Mouse (Mus musculus) E14TG2a.4 (cell line): Measurements from ENCODE around the gene Coq2.

Experiments
- H3K27me3 ChIP-seq: 2 replicates; pipeline ENCODE4 v1.6.1; 2014; ENCODE audit warnings: low read length, control low read depth; ENCODE audit not compliant: insufficient read depth
- H3K36me3 ChIP-seq: 2 replicates; pipeline ENCODE4 v1.6.1; 2014; ENCODE audit warnings: low read length, control low read depth; ENCODE audit not compliant: insufficient read depth
- H3K4me1 ChIP-seq: replicated peaks from 2 replicates; pipeline ENCODE4 v1.6.1; 2014; ENCODE audit warnings: low read depth, low read length, control low read depth
- H3K4me3 ChIP-seq: replicated peaks from 2 replicates; pipeline ENCODE4 v1.5.1; 2014; ENCODE audit warnings: mild to moderate bottlenecking, low read length
- H3K9me3 ChIP-seq: 2 replicates; pipeline ENCODE4 v1.6.1; 2014; ENCODE audit warnings: low read length, control low read depth
- CTCF ChIP-seq: conservative IDR thresholded peaks from 2 replicates; pipeline ENCODE4 v1.5.1; 2014; ENCODE audit warnings: low read length
- NANOG ChIP-seq: IDR thresholded peaks from 2 replicates; pipeline ENCODE4 v1.6.1; 2014; ENCODE audit warnings: borderline replicate concordance, low read length, mixed read lengths
- POU5F1 ChIP-seq: IDR thresholded peaks from 2 replicates; pipeline ENCODE4 v1.6.1; 2014; ENCODE audit warnings: low read length, borderline replicate concordance

Coq2 gene

GRCm38 (mm10) chr5:100636794-100637544 lies 38.0 kb downstream of the Coq2 start:
- no peaks in the 10 kb centered on the region for H3K9me3 ChIP-seq
- 0 out of 2 replicates have a peak, but pooled peaks cover 2% of the 10 kb centered on the region for H3K27me3 ChIP-seq
- TF ChIP-seq POU5F1 = no peak
- TF ChIP-seq CTCF = no peak
- no peak for TF ChIP-seq NANOG
- no peak overlapping the region for H3K4me3 ChIP-seq
- no peaks in the 10 kb centered on the region for H3K36me3 ChIP-seq
- peaks cover 5% of the 10 kb centered on the region; the same call in 1 of the 2 replicates for H3K4me1 ChIP-seq

GRCm38 (mm10) chr5:100635908-100636307 lies 39.0 kb downstream of the Coq2 start:
- TF ChIP-seq POU5F1 (no peak), CTCF (no peak), NANOG (no peak)
- no peaks in the 10 kb centered on the region for H3K9me3 ChIP-seq
- H3K4me1 ChIP-seq = peaks cover 5% of the 10 kb centered on the region; the same call in 1 of the 2 replicates
- no peaks in the 10 kb centered on the region for H3K36me3 ChIP-seq
- H3K27me3 ChIP-seq = no peaks in the 10 kb centered on the region
- H3K4me3 ChIP-seq = no peak overlapping the region

GRCm38 (mm10) chr5:100634885-100635478 lies 40.0 kb downstream of the Coq2 start:
- Histone ChIP-seq H3K9me3 (no peaks in the 10 kb centered on the region), H3K4me1 (peaks cover 5% of the 10 kb centered on the region; the same call in 1 of the 2 replicates), H3K27me3 (no peaks in the 10 kb centered on the region), H3K4me3 (no peak overlapping the region), H3K36me3 (no peaks in the 10 kb centered on the region)
- TF ChIP-seq POU5F1 (no peak), CTCF (no peak), NANOG (no peak)

GRCm38 (mm10) chr5:100632540-100633129 lies 42.3 kb downstream of the Coq2 start:
- Histone ChIP-seq H3K27me3 (no peaks in the 10 kb centered on the region), H3K36me3 (no peaks in the 10 kb centered on the region), H3K4me1 (peaks cover 5% of the 10 kb centered on the region; the same call in 1 of the 2 replicates), H3K4me3 (no peak overlapping the region), H3K9me3 (no peaks in the 10 kb centered on the region)
- TF ChIP-seq POU5F1 (no peak), NANOG (no peak), CTCF (no peak)

GRCm38 (mm10) chr5:100628807-100629206 lies 46.1 kb downstream of the Coq2 start:
- H3K4me3 ChIP-seq = no peak overlapping the region
- H3K36me3 ChIP-seq = no peaks in the 10 kb centered on the region
- peaks cover 5% of the 10 kb centered on the region; the same call in 1 of the 2 replicates for H3K4me1 ChIP-seq
- no peaks in the 10 kb centered on the region for H3K27me3 ChIP-seq
- no peak for TF ChIP-seq NANOG
- no peaks in the 10 kb centered on the region for H3K9me3 ChIP-seq

GRCm38 (mm10) chr5:100626526-100626925 lies 48.4 kb downstream of the Coq2 start:
- Histone ChIP-seq H3K27me3 (0 out of 2 replicates have a peak, but pooled peaks cover 4% of the 10 kb centered on the region), H3K4me3 (no peak overlapping the region), H3K9me3 (no peaks in the 10 kb centered on the region), H3K4me1 (no peaks in the 10 kb centered on the region), H3K36me3 (no peaks in the 10 kb centered on the region)
- TF ChIP-seq CTCF = no peak
- no peak for TF ChIP-seq POU5F1
- TF ChIP-seq NANOG = no peak

GRCm38 (mm10) chr5:100624743-100625360 lies 50.1 kb downstream of the Coq2 start:
- no peak for TF ChIP-seq CTCF
- Histone ChIP-seq H3K36me3 (no peaks in the 10 kb centered on the region), H3K4me1 (no peaks in the 10 kb centered on the region), H3K9me3 (no peaks in the 10 kb centered on the region), H3K27me3 (0 out of 2 replicates have a peak, but pooled peaks cover 4% of the 10 kb centered on the region), H3K4me3 (no peak overlapping the region)

- Histone ChIP-seq H3K4me1 (no peaks in the 10 kb centered on the region), H3K36me3 (no peaks in the 10 kb centered on the region), H3K9me3 (no peaks in the 10 kb centered on the region), H3K4me3 (no peak overlapping the region), H3K27me3 (0 out of 2 replicates have a peak, but pooled peaks cover 4% of the 10 kb centered on the region)
- TF ChIP-seq NANOG (no peak), POU5F1 (no peak), CTCF (no peak)
Observed at GRCm38 (mm10) chr5:100622509-100623163, 52.3 kb downstream of the Coq2 start.
